Mouse (Mus musculus) stomach, embryonic 14.5 days (tissue): ENCODE results near the gene Wdfy1. TPM values are rescaled to one million over a fixed set of nuclear protein-coding genes. Genes with fewer than 3 reads are reported as not detected.

Experiments
- ATAC-seq: fragments of 200-750 bp; cut with Nextera tagmentation; 2 replicates; pipeline ENCODE4 v1.8.0; 2017; ENCODE audit warnings: low read depth, moderate TSS enrichment; ENCODE audit not compliant: insufficient number of reproducible peaks, insufficient read depth, low FRiP score
- H3K27ac ChIP-seq: fragments of 300-500 bp; sonication (generic); 2 replicates; pipeline ENCODE4 v1.5.1; 2014; ENCODE audit warnings: mild to moderate bottlenecking, low read length, moderate library complexity, mixed read lengths
- H3K27me3 ChIP-seq: fragments of 300-500 bp; sonication (generic); 2 replicates; pipeline ENCODE4 v1.6.1; 2014; ENCODE audit warnings: low read length, control low read depth, mixed read lengths; ENCODE audit not compliant: control insufficient read depth, insufficient read depth
- H3K36me3 ChIP-seq: fragments of 300-500 bp; sonication (generic); 2 replicates; pipeline ENCODE4 v1.6.1; 2014; ENCODE audit warnings: mild to moderate bottlenecking, control low read depth, low read length, moderate library complexity, mixed read lengths; ENCODE audit not compliant: control insufficient read depth, insufficient read depth
- H3K4me1 ChIP-seq: fragments of 300-500 bp; sonication (generic); 2 replicates; pipeline ENCODE4 v1.6.1; 2014; ENCODE audit warnings: low read length, control low read depth, mixed read lengths; ENCODE audit not compliant: control insufficient read depth, insufficient read depth
- H3K4me2 ChIP-seq: fragments of 300-500 bp; sonication (generic); replicated peaks from 2 replicates; pipeline ENCODE4 v1.6.1; 2014; ENCODE audit warnings: low read depth, low read length, control low read depth
- H3K4me3 ChIP-seq: fragments of 300-500 bp; sonication (generic); 2 replicates; pipeline ENCODE4 v1.5.1; 2014; ENCODE audit warnings: low read depth, low read length, control low read depth
- H3K9ac ChIP-seq: fragments of 300-500 bp; sonication (generic); replicated peaks from 2 replicates; pipeline ENCODE4 v1.6.1; 2014; ENCODE audit warnings: low read depth, mild to moderate bottlenecking, control low read depth, low read length, moderate library complexity, mixed read lengths
- H3K9me3 ChIP-seq: fragments of 300-500 bp; sonication (generic); 2 replicates; pipeline ENCODE4 v1.6.1; 2016; ENCODE audit warnings: low read depth, low read length, control low read depth; ENCODE audit not compliant: control insufficient read depth
- WGBS: fragments of 180-500 bp; shearing (Covaris S2); extraction: QIAGEN DNeasy Blood & Tissue Kit; methylation state at CpG from one replicate; pipeline ENCODE4 v1.1.7; 2014; 5-methylcytosine and 5-hydroxymethylcytosine counted together
- polyA plus RNA-seq: library from polyadenylated mRNA; unstranded; fragments of >200 nt; fragmentation: Nextera tagmentation; extraction: Ambion mirVana; gene quantifications from 2 replicates; pipeline ENCODE4 v1.2.1, GENCODE M21; 2014

Gene Wdfy1
- polyA plus RNA-seq, 1 experiment from 2014 or later, result 40.5 TPM

DNA sequence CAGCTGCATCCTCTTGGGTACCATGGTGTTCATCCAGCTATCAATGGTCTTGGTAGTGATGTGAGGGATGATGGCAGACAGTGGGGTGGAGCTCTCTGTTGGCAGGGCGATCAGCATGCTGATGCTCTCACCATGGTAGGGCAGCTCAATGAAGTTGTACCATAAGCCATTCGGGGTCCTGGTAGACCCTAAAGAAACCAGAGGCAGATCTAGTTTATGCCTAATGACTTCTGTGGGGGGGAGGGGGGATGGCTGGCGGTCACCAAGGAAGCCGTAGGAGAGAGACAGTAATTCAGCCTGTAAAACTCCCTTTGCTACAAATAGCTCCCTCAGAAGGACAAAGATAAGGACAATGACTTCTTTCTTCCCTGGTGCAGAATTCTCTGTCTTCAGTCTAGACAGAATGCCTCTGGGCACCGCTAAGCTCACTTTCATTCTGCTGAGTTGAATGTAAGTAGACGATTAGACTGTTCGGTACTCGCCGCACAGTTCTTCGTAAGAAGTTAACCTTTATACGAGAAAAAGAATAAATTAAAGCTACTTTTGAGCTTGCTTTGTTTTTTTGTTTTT lies 27.0 kb upstream of the Wdfy1 start:
- ATAC-seq, result no peak
- WGBS, result 86% methylated on average over 11 of the region's 11 CpGs
- H3K27me3 ChIP-seq, result no peaks in the 10 kb centered on the region
- no peak overlapping the region for H3K4me3 ChIP-seq
- no peaks in the 10 kb centered on the region for H3K36me3 ChIP-seq
- no peak overlapping the region for H3K4me2 ChIP-seq
- no peaks in the 10 kb centered on the region for H3K9me3 ChIP-seq
- H3K9ac ChIP-seq, result no peak overlapping the region
- H3K4me1 ChIP-seq, result no peaks in the 10 kb centered on the region
- H3K27ac ChIP-seq, result no peak overlapping the region

- Histone ChIP-seq H3K4me2 (no peak overlapping the region), H3K9me3 (no peaks in the 10 kb centered on the region), H3K4me1 (no peaks in the 10 kb centered on the region), H3K27ac (no peak overlapping the region), H3K27me3 (no peaks in the 10 kb centered on the region), H3K36me3 (no peaks in the 10 kb centered on the region), H3K9ac (no peak overlapping the region), H3K4me3 (no peak overlapping the region)
- no peak for ATAC-seq
- WGBS, result 86% methylated on average over 3 of the region's 3 CpGs
These were observed 21.1 kb upstream of the Wdfy1 start for GRCm38 (mm10) chr1:79797084-79797483.

DNA sequence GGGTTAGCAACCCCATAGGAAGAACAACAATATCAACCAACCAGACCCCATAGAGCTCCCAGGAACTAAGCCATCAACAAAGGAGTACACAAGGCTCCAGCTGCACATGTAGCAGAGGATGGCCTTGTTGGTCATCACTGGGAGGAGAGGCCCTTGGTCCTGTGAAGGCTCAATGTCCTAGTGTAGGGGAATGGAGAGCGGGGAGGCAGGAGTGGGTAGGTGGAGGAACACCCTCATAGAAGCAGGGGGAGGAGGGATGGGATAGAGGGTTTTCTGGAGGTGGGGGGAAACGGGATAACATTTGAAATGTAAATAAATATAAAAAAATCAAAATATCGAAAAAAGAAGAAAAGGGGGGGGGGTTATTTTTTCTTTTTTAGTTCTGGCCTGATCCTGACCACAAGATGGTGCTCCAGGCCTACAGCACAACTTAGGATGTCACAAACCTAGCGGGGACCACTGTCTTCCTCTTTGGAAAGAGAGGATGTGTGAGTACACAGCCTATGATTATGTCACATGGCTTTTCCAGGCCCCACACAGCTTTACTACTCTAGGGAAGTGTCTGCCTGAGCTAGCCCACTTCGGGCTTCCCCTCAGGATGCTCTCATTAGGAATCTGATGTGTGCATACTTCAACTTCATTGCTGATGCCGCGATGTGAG lies 10.5 kb upstream of the Wdfy1 start:
- peaks cover 14% of the 10 kb centered on the region for H3K36me3 ChIP-seq
- 62% methylated on average over 7 of the region's 7 CpGs for WGBS
- no peak overlapping the region for H3K27ac ChIP-seq
- H3K9me3 ChIP-seq, result no peaks in the 10 kb centered on the region
- ATAC-seq, result no peak
- no peak overlapping the region for H3K4me3 ChIP-seq
- H3K4me2 ChIP-seq, result no peak overlapping the region
- H3K27me3 ChIP-seq, result no peaks in the 10 kb centered on the region
- no peak overlapping the region for H3K9ac ChIP-seq
- H3K4me1 ChIP-seq, result no peaks in the 10 kb centered on the region

DNA sequence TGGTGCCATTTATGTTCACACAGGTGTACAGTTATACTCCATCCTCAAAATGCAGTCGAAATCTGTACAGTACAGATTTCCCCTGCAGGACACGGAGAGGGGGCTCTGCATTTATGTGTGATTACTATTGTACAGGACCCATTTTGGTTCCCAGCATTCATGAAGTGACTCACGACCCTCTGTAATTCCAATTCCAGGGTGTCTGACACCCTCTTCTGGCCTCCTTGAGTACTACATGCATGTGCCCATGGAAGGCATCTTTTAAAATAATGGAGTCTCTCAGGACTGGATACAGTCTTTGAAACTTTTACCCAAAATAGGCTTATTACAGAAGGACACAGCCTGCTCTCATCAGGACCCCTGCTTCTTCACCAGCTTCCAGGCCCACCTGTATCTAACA lies 6.5 kb upstream of the Wdfy1 start:
- Histone ChIP-seq H3K27me3 (no peaks in the 10 kb centered on the region), H3K4me2 (no peak overlapping the region), H3K4me1 (no peaks in the 10 kb centered on the region), H3K36me3 (peaks cover 38% of the 10 kb centered on the region), H3K9me3 (no peaks in the 10 kb centered on the region), H3K27ac (no peak overlapping the region), H3K9ac (no peak overlapping the region), H3K4me3 (no peak overlapping the region)
- ATAC-seq, result no peak
- 86% methylated on average over 3 of the region's 3 CpGs for WGBS

DNA sequence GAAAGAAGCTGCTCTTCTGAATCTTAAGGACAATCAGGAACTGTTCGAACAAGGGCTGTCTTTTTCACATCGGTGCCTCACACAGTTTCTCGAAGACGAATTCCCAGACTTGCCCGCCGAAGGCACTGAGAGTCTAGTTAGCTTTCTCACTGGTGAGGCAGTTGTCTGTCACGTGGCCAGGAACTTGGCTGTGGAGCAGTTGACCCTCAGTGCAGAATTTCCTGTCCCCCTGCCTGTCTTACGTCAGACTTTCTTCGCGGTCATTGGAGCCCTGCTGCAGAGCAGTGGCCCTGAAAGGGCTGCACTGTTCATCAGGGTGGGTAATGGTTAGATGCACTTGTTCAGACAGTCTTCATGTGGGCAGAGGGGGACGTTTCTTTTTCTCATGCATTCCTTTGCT lies 2.1 kb upstream of the Wdfy1 start:
- H3K9me3 ChIP-seq, result no peaks in the 10 kb centered on the region
- no peak for ATAC-seq
- no peak overlapping the region for H3K9ac ChIP-seq
- 0 out of 2 replicates have a peak, but pooled peaks cover 3% of the 10 kb centered on the region for H3K4me1 ChIP-seq
- no peak overlapping the region for H3K4me3 ChIP-seq
- H3K4me2 ChIP-seq, result no peak overlapping the region
- H3K27ac ChIP-seq, result no peak overlapping the region
- peaks cover 38% of the 10 kb centered on the region for H3K36me3 ChIP-seq
- H3K27me3 ChIP-seq, result no peaks in the 10 kb centered on the region
- WGBS, result 87% methylated on average over 11 of the region's 11 CpGs

GRCm38 (mm10) chr1:79774164-79774780 lies 1.7 kb downstream of the Wdfy1 start:
- Histone ChIP-seq H3K9me3 (no peaks in the 10 kb centered on the region), H3K4me2 (no peak overlapping the region), H3K27ac (no peak overlapping the region), H3K4me1 (0 out of 2 replicates have a peak, but pooled peaks cover 3% of the 10 kb centered on the region), H3K36me3 (peaks cover 7% of the 10 kb centered on the region), H3K27me3 (no peaks in the 10 kb centered on the region), H3K4me3 (no peak overlapping the region), H3K9ac (no peak overlapping the region)
- 77% methylated on average over 4 of the region's 4 CpGs for WGBS
- no peak for ATAC-seq

DNA sequence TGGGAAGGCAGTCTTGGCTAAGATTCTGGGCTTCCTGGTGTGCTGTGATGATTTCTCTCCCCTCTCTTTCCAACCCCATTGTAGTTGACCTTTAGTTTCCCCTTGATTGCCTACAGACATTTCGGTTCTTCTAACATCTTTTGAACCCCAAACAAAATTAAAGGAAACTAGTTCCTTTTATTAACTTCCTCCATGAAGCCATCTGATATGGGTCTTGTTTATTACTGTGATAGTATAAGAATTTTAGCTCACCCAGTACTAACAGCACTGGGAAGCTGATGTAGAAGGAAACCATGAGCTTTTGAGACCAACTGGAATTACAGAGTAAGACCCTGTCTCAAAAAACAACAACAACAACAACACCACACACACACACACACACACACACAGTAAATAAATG lies 7.7 kb downstream of the Wdfy1 start:
- Histone ChIP-seq H3K36me3 (no peaks in the 10 kb centered on the region), H3K4me3 (no peak overlapping the region), H3K4me1 (no peaks in the 10 kb centered on the region), H3K27me3 (no peaks in the 10 kb centered on the region), H3K9ac (no peak overlapping the region), H3K4me2 (no peak overlapping the region), H3K9me3 (no peaks in the 10 kb centered on the region), H3K27ac (no peak overlapping the region)
- 61% methylated on average over 1 of the region's 1 CpGs for WGBS
- no peak for ATAC-seq

DNA sequence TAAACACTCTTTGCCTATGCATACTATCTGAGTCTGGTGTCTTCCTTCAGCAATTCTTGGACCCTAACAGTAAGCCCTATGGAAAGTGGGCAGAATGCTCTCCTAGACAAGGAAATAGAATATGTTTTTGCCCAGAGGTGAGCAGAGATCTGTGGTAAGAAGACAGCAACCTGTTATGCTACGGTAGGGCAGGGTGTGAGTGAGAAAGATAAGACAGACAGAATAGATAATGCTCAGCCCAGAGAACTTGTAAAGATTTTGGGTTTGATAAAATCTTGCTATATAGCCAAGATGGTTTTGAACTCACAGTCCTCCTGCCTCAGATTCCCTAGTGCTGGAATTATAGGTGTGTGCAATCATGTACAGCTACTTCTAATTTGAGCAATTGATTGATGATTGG lies 11.5 kb downstream of the Wdfy1 start:
- Histone ChIP-seq H3K9ac (no peak overlapping the region), H3K36me3 (no peaks in the 10 kb centered on the region), H3K4me2 (no peak overlapping the region), H3K27ac (no peak overlapping the region), H3K9me3 (no peaks in the 10 kb centered on the region), H3K27me3 (no peaks in the 10 kb centered on the region), H3K4me1 (peaks cover 8% of the 10 kb centered on the region; the same call in 1 of the 2 replicates), H3K4me3 (no peak overlapping the region)
- ATAC-seq, result no peak
- 73% methylated on average over 1 of the region's 1 CpGs for WGBS
